Mouse (Mus musculus) Patski (cell line): ENCODE results near the gene Cmtm8. TPM values are rescaled to one million over a fixed set of nuclear protein-coding genes. Genes with fewer than 3 reads are reported as not detected.
A peak's percentile ranks its signal among the peaks of the same experiment; 100 is the strongest.

ENCODE experiments used
- ATAC-seq: fragments of 100-300 bp; one replicate; pipeline ENCODE4 v1.8.0; 2021
- CTCF ChIA-PET: fragments of 350-600 bp; sonication (Branson Sonifier 250); formaldehyde crosslinking; loops from one replicate; lab custom pipeline; 2022; ENCODE audit warnings: inconsistent platforms; lab: Charles Lee
- POLR2A ChIA-PET: fragments of 350-600 bp; sonication (Branson Sonifier 250); formaldehyde crosslinking; loops from one replicate; lab custom pipeline; 2022; ENCODE audit warnings: antibody characterized with exemption, inconsistent platforms; lab: Charles Lee
- DNase-seq: peaks from one replicate; pipeline ENCODE4 v3.0.0-alpha.2; 2011; ENCODE audit warnings: low read depth, low spot score
- H3K27me3 ChIP-seq: fragments of 371-371 bp; one replicate; pipeline ENCODE4 v1.5.1; 2021
- CTCF ChIP-seq: fragments of 100-300 bp; IDR thresholded peaks from one replicate; pipeline ENCODE4 v1.5.1; 2021
- in situ Hi-C: fragments of 300-500 bp; cut with MboI; formaldehyde crosslinking; loops from 3 replicates; pipeline ENCODE4 v1.11.1; 2018; ENCODE audit warnings: low pct_unique_long_range_greater_than_20kb, mixed read lengths
- polyA plus RNA-seq: library from polyadenylated mRNA; unstranded; gene quantifications from one replicate; pipeline ENCODE4 v1.2.3, GENCODE M21; 2021

Gene Cmtm8
- polyA plus RNA-seq, 1 experiment from 2014 or later = 56.0 TPM

DNA sequence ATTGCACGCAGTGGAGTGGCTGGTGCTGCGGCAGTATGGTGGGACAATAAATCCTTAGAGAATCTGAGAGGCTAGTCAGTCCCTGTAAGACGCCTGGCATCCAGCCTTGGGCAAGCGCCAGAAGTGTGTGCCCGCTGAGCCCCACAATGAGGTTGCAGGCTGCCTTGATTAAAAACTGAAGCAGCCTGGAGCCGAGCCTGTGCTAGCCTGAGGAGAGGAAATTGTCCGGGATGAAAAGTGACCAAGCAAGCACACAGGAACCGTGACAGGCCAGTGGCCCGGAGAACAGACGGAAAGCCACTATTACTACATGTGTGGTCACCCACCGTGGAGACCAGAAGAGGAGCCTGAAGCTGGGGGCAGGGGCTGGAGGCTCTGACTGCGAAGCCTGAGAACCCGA, 76.9 kb downstream of the Cmtm8 start:
- DNase-seq (peak; percentile 47), ATAC-seq (peak; percentile 59)
- in situ Hi-C loops = no loop called here
- ChIA-PET POLR2A (interaction anchor here (1.0 to 1.6 kb wide), 2 partner anchors 11 to 14 kb away, joined by 8 read pairs; partner anchors contain the start of gene Cmtm7), CTCF (interaction anchor here (0.7 to 1.9 kb wide), 4 partner anchors 14 to 48 kb away, joined by 3 to 6 read pairs (median 3); no protein-coding TSS in a partner anchor)
- TF ChIP-seq CTCF = no peak
- H3K27me3 ChIP-seq = no peaks in the 10 kb centered on the region

- in situ Hi-C loops = no loop called here
- DNase-seq (no peak), ATAC-seq (no peak)
- POLR2A ChIA-PET = interaction anchor here (1.1 kb wide), 1 partner anchor 18 kb away, joined by 3 read pairs; the partner anchor contains the start of gene Cmtm7
- CTCF ChIA-PET = interaction anchor here (1.4 to 2.6 kb wide), 2 partner anchors 10 to 30 kb away, joined by 5 to 10 read pairs; no protein-coding TSS in a partner anchor
- no peaks in the 10 kb centered on the region for H3K27me3 ChIP-seq
- no peak for TF ChIP-seq CTCF
Observed at GRCm38 (mm10) chr9:114763341-114763740, 80.6 kb downstream of the Cmtm8 start.

DNA sequence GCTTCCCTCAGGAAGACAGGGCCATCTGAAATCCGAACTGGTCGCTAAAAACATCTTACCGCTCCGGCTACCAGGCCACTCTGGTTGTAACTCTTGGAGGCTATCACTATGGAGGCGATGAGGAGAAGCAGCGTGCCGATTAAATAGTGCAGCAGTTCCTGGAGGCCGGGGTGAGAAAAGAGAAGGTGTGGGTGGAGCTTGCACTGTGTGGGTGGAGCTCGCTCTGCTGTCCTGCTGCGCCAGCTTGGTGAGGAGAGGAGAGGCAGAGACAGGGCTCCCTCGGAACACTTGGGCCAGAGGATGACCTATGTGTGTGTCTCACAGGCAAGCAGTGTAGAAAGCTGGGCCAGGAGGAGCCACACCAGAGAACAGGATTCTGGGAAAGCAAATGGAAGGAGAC, 82.1 kb downstream of the Cmtm8 start:
- H3K27me3 ChIP-seq = no peaks in the 10 kb centered on the region
- ChIA-PET CTCF (interaction anchor here (2.6 kb wide), 1 partner anchor 8 kb away, joined by 10 read pairs; no protein-coding TSS in a partner anchor), POLR2A (no interaction called here)
- DNase-seq (no peak), ATAC-seq (no peak)
- in situ Hi-C loops = no loop called here
- TF ChIP-seq CTCF = no peak

GRCm38 (mm10) chr9:114760353-114760752, 83.6 kb downstream of the Cmtm8 start:
- DNase-seq (no peak), ATAC-seq (no peak)
- TF ChIP-seq CTCF = no peak
- ChIA-PET POLR2A (no interaction called here), CTCF (interaction anchor here (0.8 kb wide), 1 partner anchor 15 kb away, joined by 4 read pairs; no protein-coding TSS in a partner anchor)
- H3K27me3 ChIP-seq = no peaks in the 10 kb centered on the region
- in situ Hi-C loops = no loop called here

- TF ChIP-seq CTCF = no peak
- H3K27me3 ChIP-seq = no peaks in the 10 kb centered on the region
- ChIA-PET CTCF (no interaction called here), POLR2A (no interaction called here)
- ATAC-seq (no peak), DNase-seq (no peak)
- in situ Hi-C loops = no loop called here
Observed at GRCm38 (mm10) chr9:114759886-114760285, 84.1 kb downstream of the Cmtm8 start.

GRCm38 (mm10) chr9:114758801-114759200, 85.2 kb downstream of the Cmtm8 start:
- POLR2A ChIA-PET = no interaction called here
- in situ Hi-C loops = no loop called here
- ATAC-seq = no peak
- TF ChIP-seq CTCF = no peak
- H3K27me3 ChIP-seq = no peaks in the 10 kb centered on the region
- DNase-seq = no peak
- CTCF ChIA-PET = no interaction called here

DNA sequence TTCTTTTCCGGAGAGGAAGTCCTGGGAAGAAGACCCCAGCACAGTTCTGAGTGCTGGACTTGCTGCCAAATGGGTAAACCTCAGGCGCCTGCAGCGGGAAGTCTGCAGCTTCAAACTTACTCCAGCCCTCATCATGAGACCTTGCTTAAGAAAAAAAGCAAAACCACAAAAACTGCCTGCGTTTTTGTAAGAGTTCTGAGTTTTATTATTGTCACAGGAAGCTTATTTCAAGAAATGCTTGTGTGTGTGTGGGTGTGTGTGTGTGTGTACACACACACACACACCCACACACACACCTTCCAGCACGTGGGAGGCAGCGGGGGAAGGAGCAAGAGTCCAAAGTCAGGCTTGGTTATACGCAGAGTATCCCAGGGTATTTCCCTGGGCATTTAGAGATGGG, 85.7 kb downstream of the Cmtm8 start:
- H3K27me3 ChIP-seq = no peaks in the 10 kb centered on the region
- ATAC-seq = no peak
- no peak for DNase-seq
- POLR2A ChIA-PET = no interaction called here
- CTCF ChIA-PET = no interaction called here
- no peak for TF ChIP-seq CTCF
- in situ Hi-C loops = no loop called here

DNA sequence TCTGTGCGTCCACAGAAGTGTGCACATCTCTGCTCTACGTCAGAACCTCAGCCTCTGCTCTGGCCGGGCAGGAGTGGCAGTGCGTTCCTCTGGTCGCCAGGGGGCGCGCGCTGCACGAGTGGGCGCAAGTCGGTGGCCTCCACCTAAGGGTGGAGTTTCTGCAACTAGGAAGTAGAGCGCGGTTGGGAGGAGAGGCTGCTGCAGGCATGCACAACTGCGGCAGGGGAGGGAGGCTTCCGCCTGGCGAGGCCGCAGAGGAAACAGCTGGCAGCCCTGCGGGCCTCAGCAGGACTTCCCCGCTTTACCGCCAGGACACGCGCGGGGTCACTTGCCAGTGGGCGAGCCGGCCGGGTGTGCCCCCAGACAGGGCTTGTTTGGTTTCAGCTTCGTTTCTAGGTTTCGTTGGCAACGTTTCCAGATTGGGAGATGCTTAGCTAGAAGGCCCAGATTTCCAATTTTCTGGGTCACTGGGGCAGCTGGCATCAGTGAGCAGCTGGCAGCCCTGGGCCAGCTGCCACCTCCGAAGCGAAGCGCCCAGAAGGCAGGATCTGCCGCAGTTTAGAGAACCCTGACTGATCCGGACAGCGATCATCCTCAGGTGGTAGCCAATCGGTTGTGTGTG, 91.0 kb downstream of the Cmtm8 start:
- POLR2A ChIA-PET = no interaction called here
- peak; percentile 98 for ATAC-seq
- in situ Hi-C loops = no loop called here
- TF ChIP-seq CTCF = peak; percentile 99
- CTCF ChIA-PET = interaction anchor here (0.7 to 2.9 kb wide), 13 partner anchors 10 to 136 kb away, joined by 3 to 10 read pairs (median 5); no protein-coding TSS in a partner anchor
- no peaks in the 10 kb centered on the region for H3K27me3 ChIP-seq
- DNase-seq = peak; percentile 51

DNA sequence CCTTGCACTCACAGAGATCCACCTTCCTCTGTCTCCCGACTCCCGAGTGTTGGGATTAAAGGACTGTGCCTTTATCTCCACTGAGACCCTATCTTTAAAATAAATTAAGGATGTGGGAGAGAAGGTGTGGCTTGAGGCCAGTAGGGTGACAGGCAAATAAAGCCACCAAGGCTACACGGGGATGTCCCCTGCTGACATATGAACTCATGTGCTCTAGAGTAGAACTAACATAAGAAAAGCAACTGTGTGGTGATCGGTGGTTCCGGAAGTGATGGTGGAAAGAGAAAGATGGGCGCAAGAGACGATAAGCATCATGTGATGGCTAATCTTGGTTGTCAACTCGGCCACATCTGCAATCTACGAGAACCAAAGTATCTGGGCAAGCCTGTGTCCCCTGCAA, 91.6 kb downstream of the Cmtm8 start:
- POLR2A ChIA-PET = no interaction called here
- CTCF ChIA-PET = interaction anchor here (1.4 to 2.9 kb wide), 8 partner anchors 10 to 137 kb away, joined by 3 to 10 read pairs (median 6); no protein-coding TSS in a partner anchor
- no peak for ATAC-seq
- no peak for TF ChIP-seq CTCF
- no peaks in the 10 kb centered on the region for H3K27me3 ChIP-seq
- no peak for DNase-seq
- in situ Hi-C loops = no loop called here

DNA sequence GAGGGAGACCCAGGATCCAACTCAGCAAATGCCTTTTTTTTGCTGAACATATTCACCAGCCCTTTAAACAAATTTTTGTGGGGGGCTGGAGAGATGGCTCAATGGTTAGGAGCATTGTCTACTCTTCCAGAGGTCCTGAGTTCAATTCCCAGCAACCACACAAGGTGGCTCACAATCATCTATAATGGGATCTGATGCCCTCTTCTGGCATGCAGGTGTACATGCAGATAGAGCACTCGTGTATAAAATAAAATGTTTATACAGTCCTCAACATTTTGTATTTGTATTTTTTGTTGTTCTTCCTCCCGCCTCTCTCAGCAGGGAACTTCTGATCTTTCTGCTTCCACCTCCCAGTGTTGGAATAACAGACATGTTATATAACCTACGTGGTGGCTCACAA, 92.4 kb downstream of the Cmtm8 start:
- ChIA-PET CTCF (no interaction called here), POLR2A (no interaction called here)
- no peaks in the 10 kb centered on the region for H3K27me3 ChIP-seq
- in situ Hi-C loops = no loop called here
- ATAC-seq (no peak), DNase-seq (no peak)
- TF ChIP-seq CTCF = no peak

- ATAC-seq = no peak
- ChIA-PET CTCF (interaction anchor here (1.2 kb wide), 1 partner anchor 100 kb away, joined by 3 read pairs; no protein-coding TSS in a partner anchor), POLR2A (no interaction called here)
- DNase-seq = no peak
- no peaks in the 10 kb centered on the region for H3K27me3 ChIP-seq
- TF ChIP-seq CTCF = no peak
- in situ Hi-C loops = no loop called here
Observed at GRCm38 (mm10) chr9:114747466-114747865, 96.5 kb downstream of the Cmtm8 start.
